Mouse (Mus musculus) C2C12 (cell line): ENCODE measurements around the gene Tefm.

Experiments
- CEBPB ChIP-seq: IDR thresholded peaks from one replicate; pipeline ENCODE4 v1.6.1; 2011; ENCODE audit warnings: low read depth, mild to moderate bottlenecking, control low read depth, moderate library complexity
- CTCF ChIP-seq: IDR thresholded peaks from one replicate; pipeline ENCODE4 v1.5.1; 2011; ENCODE audit not compliant: control insufficient read depth, insufficient read depth, insufficient read length
- MAX ChIP-seq: IDR thresholded peaks from one replicate; pipeline ENCODE4 v1.6.1; 2011; ENCODE audit warnings: mild to moderate bottlenecking, control low read depth
- USF1 ChIP-seq: IDR thresholded peaks from one replicate; pipeline ENCODE4 v1.6.1; 2011; ENCODE audit warnings: low read depth, mild to moderate bottlenecking, control low read depth, moderate library complexity

GRCm38 (mm10) chr11:80176911-80177895, 35.2 kb upstream of the Tefm start:
- TF ChIP-seq CTCF, result no peak
- TF ChIP-seq MAX, result no peak
- no peak for TF ChIP-seq USF1
- no peak for TF ChIP-seq CEBPB
